Mouse (Mus musculus): ENCODE measurements around the gene Sobp.

GRCm38 (mm10) chr10:43152643-43153042 lies 21.7 kb downstream of the Sobp start:
- TF ChIP-seq CTCF (IDR thresholded peaks at IDR 0.05; ENCODE audit: low read depth) (no peak), EP300 (optimal IDR thresholded peaks at IDR 0.05) (no peak)
